Mouse (Mus musculus): ENCODE results near the gene Gm4763.
"Not testable (repeated sequence)": the region's sequence is repeated elsewhere in the genome, so short reads cannot be mapped to it uniquely, and the experiment has no call there.

Gm4763 gene

DNA sequence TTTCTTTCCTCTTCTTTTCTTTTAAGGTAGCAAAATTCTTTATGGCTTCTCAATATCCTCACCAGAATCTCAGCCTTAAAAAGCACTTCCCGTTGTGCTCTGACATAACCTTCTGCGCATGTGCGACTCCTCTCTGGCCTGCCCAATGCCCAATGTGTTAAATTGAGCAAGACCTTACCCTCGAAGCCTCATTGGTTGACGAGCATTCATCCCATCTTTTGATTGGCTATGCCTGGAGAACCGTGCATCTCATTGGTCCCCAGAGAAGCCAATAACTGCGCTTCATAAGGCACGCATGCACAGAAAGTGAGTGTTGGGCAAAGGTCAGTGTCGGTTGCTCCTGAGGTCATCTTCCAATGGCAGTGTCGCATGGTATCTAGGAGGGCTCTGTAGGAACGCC lies at the start of gene Gm4763:
Gene Gm4763, minus strand, starts transcription at position 101 of the 400 bp plus-strand sequence.
- not testable (repeated sequence) for DNase-seq (ENCODE audit: low read depth, low spot score)

DNA sequence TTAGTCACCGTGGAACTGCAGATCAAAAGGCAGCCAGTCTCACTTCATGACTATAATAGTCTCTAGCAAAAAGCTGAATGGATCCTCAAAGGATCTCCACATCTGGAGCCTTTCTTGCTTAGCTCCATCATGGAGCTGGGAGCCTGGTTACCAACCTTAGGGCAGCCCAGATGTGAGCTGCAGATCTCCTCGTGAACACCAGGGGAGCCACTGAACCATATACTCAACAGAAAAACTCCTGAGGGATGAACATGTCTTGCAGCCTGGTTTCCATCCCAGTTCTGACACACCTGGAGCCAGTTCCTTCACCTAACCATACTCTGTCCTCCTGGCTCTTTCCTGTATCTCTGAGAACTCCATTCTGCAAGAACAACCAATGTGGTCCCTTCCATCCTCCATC lies 49.4 kb upstream of the Gm4763 start:
- DNase-seq (ENCODE audit: low read depth, low spot score): no peak

GRCm38 (mm10) chr7:24773942-24774535 lies 47.3 kb upstream of the Gm4763 start:
- no peak for DNase-seq (ENCODE audit: low read depth, low spot score)

GRCm38 (mm10) chr7:24771361-24771760 lies 44.7 kb upstream of the Gm4763 start:
- no peak for DNase-seq (ENCODE audit: low read depth, low spot score)

GRCm38 (mm10) chr7:24762574-24762973 lies 35.9 kb upstream of the Gm4763 start:
- no peak for DNase-seq (ENCODE audit: low read depth, low spot score)

DNA sequence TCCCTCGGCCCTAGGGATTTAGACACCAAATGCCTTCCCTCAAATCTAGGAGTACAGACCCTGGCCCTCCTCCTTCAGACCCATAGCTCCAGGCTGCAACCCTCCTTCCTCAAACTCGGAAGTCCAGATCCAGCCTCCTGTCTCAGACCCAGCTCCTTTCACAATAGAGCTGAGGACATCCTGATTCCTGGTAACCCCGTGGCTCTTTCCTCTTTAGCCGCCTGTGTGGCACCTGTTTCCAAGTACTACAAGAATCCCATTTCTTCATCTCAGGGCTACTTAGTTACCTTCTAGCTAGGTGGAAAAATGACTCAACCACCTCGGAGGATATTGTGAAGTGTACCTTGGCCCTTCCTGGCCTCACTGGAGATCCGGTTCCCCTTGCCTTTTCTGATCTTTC lies 34.5 kb upstream of the Gm4763 start:
- no peak for DNase-seq (ENCODE audit: low read depth, low spot score)

- no peak for DNase-seq (ENCODE audit: low read depth, low spot score)
Observed at GRCm38 (mm10) chr7:24760211-24760610, 33.5 kb upstream of the Gm4763 start, which contains the start of gene Cd177. Gene Cd177, minus strand, starts transcription at chr7:24760311.

GRCm38 (mm10) chr7:24758520-24758919 lies 31.8 kb upstream of the Gm4763 start:
- DNase-seq (ENCODE audit: low read depth, low spot score): no peak

GRCm38 (mm10) chr7:24753476-24753875 lies 26.8 kb upstream of the Gm4763 start:
- no peak for DNase-seq (ENCODE audit: low read depth, low spot score)

- DNase-seq (ENCODE audit: low read depth, low spot score): no peak
Observed at GRCm38 (mm10) chr7:24751610-24752009, 24.9 kb upstream of the Gm4763 start.

- DNase-seq (ENCODE audit: low read depth, low spot score): no peak
Observed at GRCm38 (mm10) chr7:24750695-24751094, 24.0 kb upstream of the Gm4763 start.

DNA sequence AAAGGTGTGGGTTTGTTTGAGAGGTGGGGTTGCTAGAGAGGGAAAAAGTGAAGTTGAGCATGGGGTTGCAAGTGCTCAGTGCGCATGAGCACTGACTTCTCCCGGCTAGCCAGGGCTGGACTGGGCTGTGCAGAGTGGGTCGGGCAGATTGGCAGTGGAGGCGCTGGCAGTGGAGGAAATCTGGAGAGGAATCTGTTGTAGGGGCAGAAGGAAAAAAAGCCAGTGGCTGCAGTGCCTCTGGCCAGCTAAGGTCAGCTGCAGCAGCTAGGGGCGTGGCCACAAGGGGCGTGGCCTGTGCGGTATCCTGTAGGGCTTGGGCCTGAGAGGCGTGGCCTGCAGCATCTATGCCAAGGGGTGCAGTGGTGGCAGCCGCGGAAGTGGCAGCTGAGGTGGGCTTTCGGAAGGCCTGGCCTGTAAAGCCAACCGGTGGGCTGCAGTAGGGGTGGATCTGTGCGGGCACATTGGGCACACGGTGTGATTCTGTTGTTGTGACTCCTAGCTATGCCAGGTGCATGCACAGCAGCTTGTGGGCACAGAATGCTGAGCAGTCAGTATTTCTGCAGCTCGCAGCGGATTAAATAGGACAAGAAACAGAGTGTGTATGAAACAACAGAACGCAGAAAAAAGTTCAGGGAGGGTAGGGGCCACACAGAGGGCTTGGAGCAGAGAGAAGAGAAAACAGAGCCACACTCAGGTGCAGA lies 9.4 kb upstream of the Gm4763 start:
- DNase-seq (ENCODE audit: low read depth, low spot score): no peak

DNA sequence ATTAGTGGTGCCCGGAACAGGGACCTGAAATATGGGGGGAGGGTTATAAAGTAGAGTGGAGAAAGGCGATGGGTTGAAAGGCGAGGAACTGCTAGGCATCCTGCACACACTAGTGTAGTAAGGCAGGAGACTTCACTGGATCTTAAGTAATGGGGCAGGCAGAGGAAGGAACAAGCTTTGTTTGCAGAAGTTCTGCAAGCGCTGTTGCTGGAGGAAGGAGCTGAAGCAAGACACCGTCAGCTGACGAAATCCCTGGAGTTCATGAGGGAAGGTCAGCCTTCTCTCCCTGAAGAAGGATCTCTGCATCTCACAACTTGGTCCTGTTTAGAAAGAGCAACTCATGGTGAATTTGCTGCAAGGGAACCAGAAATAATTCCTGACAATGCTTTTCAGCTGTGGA lies 11.7 kb downstream of the Gm4763 start:
- no peak for DNase-seq (ENCODE audit: low read depth, low spot score)

DNA sequence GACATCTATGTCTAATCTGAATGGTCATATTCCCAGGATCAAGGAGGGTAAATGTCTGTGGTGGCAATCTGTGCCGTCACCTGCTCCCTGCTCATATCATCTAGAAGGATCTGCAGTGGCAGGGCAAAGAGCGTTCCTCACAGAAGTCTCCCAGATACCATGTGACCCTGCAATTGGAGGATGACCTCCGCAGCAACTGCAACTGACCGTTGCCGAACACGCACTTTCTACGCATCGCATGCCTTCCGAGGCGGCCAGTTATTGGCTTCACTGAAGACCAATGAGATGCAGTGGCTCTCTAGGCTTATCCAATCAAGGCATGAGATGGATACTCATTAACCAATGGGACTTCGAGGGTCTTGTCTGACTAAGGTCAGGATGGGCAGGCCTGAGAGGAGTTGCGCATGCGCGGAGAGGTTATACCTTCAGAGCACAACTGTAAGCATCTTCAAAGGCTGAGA lies 17.8 kb downstream of the Gm4763 start, which contains the start of gene BC049730:
Gene BC049730, plus strand, starts transcription at position 411 of the 461 bp plus-strand sequence.
- DNase-seq (ENCODE audit: low read depth, low spot score): no peak

- DNase-seq (ENCODE audit: low read depth, low spot score): not testable (repeated sequence)
Observed at GRCm38 (mm10) chr7:24702841-24703240, 23.9 kb downstream of the Gm4763 start.

DNA sequence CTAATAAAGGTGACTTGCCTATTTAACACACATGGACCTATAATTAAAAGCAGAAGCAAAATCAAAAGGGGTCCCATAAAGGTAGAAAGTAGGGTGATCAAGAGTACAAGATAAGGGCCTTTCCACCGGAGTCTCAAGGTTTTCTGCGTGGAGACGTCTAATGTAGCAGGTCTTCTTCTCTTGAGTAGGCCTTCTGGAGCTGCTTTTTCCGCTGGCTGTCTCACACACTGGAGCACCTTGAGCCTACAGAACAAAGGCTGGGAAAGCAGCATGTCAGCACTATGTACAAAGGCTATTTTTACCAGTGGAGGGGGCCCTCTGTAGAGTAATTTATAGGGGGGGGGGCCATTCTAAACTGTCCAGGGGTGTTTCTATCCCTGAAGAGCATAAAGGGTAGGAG lies 28.8 kb downstream of the Gm4763 start:
- not testable (repeated sequence) for DNase-seq (ENCODE audit: low read depth, low spot score)

DNA sequence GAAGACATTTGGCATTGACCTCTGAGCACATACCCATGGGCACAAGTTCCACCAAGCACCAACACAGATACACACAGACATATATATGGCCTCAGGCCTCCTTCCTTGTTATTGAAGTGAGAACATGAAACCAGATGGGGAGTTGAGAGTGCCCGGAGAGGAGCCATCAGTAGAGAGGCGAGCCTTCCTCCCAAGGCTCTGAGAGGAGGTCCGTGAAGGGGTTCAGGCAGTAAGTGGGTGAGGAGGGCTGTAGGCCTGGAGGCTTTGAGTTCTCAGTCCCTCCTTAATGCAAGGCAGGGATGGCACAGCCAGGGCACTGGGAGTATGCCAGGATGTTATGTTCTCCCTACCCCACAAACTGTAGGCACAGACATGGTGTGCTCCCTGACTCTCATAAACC lies 34.0 kb downstream of the Gm4763 start:
- DNase-seq (ENCODE audit: low read depth, low spot score): not testable (repeated sequence)

GRCm38 (mm10) chr7:24687519-24687918 lies 39.2 kb downstream of the Gm4763 start:
- DNase-seq (ENCODE audit: low read depth, low spot score): not testable (repeated sequence)

GRCm38 (mm10) chr7:24684121-24684520 lies 42.6 kb downstream of the Gm4763 start:
- DNase-seq (ENCODE audit: low read depth, low spot score): not testable (repeated sequence)

- no peak for DNase-seq (ENCODE audit: low read depth, low spot score)
Observed at GRCm38 (mm10) chr7:24676575-24676974, 50.1 kb downstream of the Gm4763 start, which contains the start of gene Tex101. Gene Tex101, minus strand, starts transcription at chr7:24676675.

GRCm38 (mm10) chr7:24671944-24672439 lies 54.7 kb downstream of the Gm4763 start:
- DNase-seq (ENCODE audit: low read depth, low spot score): no peak
